Mouse (Mus musculus) intestine, embryonic 14.5 days (tissue): ENCODE data around the gene Lamp1. TPM values are rescaled to one million over a fixed set of nuclear protein-coding genes. Genes with fewer than 3 reads are reported as not detected.

Experiments used
- ATAC-seq: fragments of 200-750 bp; cut with Nextera tagmentation; replicated peaks from 2 replicates; pipeline ENCODE4 v1.8.0; 2017; ENCODE audit warnings: low read depth, moderate number of reproducible peaks, moderate TSS enrichment, moderate library complexity; ENCODE audit not compliant: low FRiP score, low TSS enrichment
- DNase-seq: peaks from one replicate; pipeline ENCODE4 v3.0.0-alpha.2; 2018; ENCODE audit warnings: low spot score
- H3K27ac ChIP-seq: fragments of 300-500 bp; sonication (generic); 2 replicates; pipeline ENCODE4 v1.5.1; 2014; ENCODE audit warnings: low read depth, mild to moderate bottlenecking, control low read depth
- H3K27me3 ChIP-seq: fragments of 300-500 bp; sonication (generic); replicated peaks from 2 replicates; pipeline ENCODE4 v1.6.1; 2014; ENCODE audit warnings: low read length, control low read depth; ENCODE audit not compliant: control insufficient read depth, insufficient read depth
- H3K36me3 ChIP-seq: fragments of 300-500 bp; sonication (generic); 2 replicates; pipeline ENCODE4 v1.6.1; 2014; ENCODE audit warnings: low read length, control low read depth; ENCODE audit not compliant: control insufficient read depth, insufficient read depth
- H3K4me1 ChIP-seq: fragments of 300-500 bp; sonication (generic); replicated peaks from 2 replicates; pipeline ENCODE4 v1.6.1; 2014; ENCODE audit warnings: low read length, control low read depth, mixed read lengths; ENCODE audit not compliant: control insufficient read depth, insufficient read depth
- H3K4me2 ChIP-seq: fragments of 300-500 bp; sonication (generic); 2 replicates; pipeline ENCODE4 v1.6.1; 2014; ENCODE audit warnings: low read length
- H3K4me3 ChIP-seq: fragments of 300-500 bp; sonication (generic); 2 replicates; pipeline ENCODE4 v1.5.1; 2014; ENCODE audit warnings: low read depth, low read length, control low read depth, mixed read lengths
- H3K9ac ChIP-seq: fragments of 300-500 bp; sonication (generic); 2 replicates; pipeline ENCODE4 v1.6.1; 2014; ENCODE audit warnings: mild to moderate bottlenecking, low read length
- H3K9me3 ChIP-seq: fragments of 300-500 bp; sonication (generic); 2 replicates; pipeline ENCODE4 v1.6.1; 2016; ENCODE audit warnings: low read length, control low read depth; ENCODE audit not compliant: control insufficient read depth
- whole genome bisulfite sequencing: fragments of 180-500 bp; shearing (Covaris S2); extraction: QIAGEN DNeasy Blood & Tissue Kit; methylation state at CpG from one replicate; pipeline ENCODE4 v1.1.7; 2014; 5-methylcytosine and 5-hydroxymethylcytosine counted together
- polyA plus RNA-seq: library from polyadenylated mRNA; unstranded; fragments of >200 nt; fragmentation: Nextera tagmentation; extraction: Ambion mirVana; gene quantifications from 2 replicates; pipeline ENCODE4 v1.2.1, GENCODE M21; 2014

Gene Lamp1
- polyA plus RNA-seq: 310 and 321 TPM in 2 replicates

DNA sequence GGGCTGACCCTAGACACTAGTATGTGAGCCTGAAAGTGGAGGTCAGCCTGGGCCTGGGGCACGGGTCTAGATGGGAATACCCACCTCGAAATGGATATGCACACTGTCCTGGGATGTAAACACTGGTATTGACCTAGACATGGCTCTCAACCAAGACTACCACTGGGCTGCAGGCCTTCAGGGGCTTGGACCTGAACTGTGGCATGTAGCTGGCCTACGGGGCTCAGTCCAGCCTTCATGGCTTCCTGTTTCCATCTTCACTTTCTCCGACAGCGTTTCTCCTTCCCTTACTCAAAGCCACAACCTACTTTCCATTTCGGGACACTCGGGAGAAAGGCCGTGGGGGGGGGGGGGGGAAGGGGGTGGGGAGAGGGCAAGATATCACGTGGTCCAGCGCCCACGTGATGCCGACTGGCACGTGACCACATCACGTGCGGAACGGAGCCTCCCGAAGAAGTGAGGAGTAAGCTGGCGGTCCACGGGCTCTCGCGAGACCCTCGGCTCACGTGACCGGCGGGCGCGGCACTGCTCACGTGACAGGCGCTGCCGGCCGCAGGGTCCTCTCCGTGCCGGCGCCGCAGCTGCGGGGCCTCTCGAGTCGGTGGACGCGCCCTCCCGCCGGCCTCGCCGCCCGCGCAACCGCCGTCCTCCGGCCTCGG is at the start of gene Lamp1:
TSS of gene Lamp1 (plus strand) at position 444 of the 659 bp plus-strand sequence.
- Histone ChIP-seq H3K9ac (peak within 1 kb of the TSS; percentile 87), H3K4me1 (peaks cover 11% of the 10 kb centered on the region), H3K4me3 (peak within 1 kb of the TSS; percentile 75), H3K27me3 (no peaks in the 10 kb centered on the region), H3K27ac (peak within 1 kb of the TSS; percentile 54), H3K4me2 (peak within 1 kb of the TSS; percentile 91), H3K9me3 (no peaks in the 10 kb centered on the region), H3K36me3 (no peaks in the 10 kb centered on the region; the same call in 1 of the 2 replicates)
- DNase-seq (peak; percentile 97), ATAC-seq (peak; percentile 97)
- under 1% methylated on average over 49 of the region's 50 CpGs for WGBS

DNA sequence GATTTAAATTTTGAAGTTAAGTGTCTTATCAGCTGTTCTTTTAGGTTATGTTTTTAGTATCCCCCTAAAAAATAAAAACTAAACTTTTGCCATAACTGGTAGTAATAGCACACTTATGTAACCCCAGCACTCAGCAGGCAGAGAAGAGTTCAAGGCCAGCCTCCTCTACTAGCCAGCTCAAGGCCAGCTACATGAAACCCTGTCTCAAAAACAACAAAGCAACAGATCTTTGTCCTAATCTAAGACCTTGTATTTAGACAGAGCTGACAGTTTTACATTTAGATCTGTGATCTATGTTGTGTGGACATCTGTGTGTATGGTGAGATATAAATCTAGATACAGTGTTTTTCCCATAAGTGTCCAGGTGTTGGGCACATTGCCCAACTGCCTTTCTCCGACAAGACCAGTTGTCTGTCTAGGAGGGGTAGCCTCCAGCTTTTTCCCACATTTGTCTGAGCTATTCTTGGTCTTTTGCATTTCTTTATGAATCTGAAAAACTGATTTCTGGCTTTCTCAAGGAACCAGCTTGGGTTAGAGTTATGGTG is 49.5 kb upstream of the Lamp1 start:
- Histone ChIP-seq H3K4me2 (no peak overlapping the region), H3K9me3 (no peaks in the 10 kb centered on the region), H3K36me3 (peaks cover 9% of the 10 kb centered on the region), H3K4me3 (no peak overlapping the region), H3K4me1 (peaks cover 16% of the 10 kb centered on the region), H3K27me3 (no peaks in the 10 kb centered on the region), H3K9ac (no peak overlapping the region), H3K27ac (no peak overlapping the region)
- ATAC-seq (no peak), DNase-seq (no peak)
- WGBS: 45% methylated on average over 1 of the region's 1 CpGs

- H3K27me3 ChIP-seq: no peaks in the 10 kb centered on the region
- no peak overlapping the region for H3K4me3 ChIP-seq
- ATAC-seq (no peak), DNase-seq (no peak)
- H3K9ac ChIP-seq: no peak overlapping the region
- no peaks in the 10 kb centered on the region for H3K9me3 ChIP-seq
- H3K27ac ChIP-seq: no peak overlapping the region
- WGBS: 86% methylated on average over 11 of the region's 11 CpGs
- H3K4me1 ChIP-seq: peaks cover 10% of the 10 kb centered on the region; the same call in 1 of the 2 replicates
- H3K4me2 ChIP-seq: no peak overlapping the region
- peaks cover 19% of the 10 kb centered on the region for H3K36me3 ChIP-seq
These were observed 47.0 kb upstream of the Lamp1 start for GRCm38 (mm10) chr8:13111917-13112316.

- no peaks in the 10 kb centered on the region for H3K9me3 ChIP-seq
- no peak for ATAC-seq
- H3K27ac ChIP-seq: no peak overlapping the region
- H3K4me2 ChIP-seq: no peak overlapping the region
- peaks cover 24% of the 10 kb centered on the region for H3K36me3 ChIP-seq
- no peaks in the 10 kb centered on the region for H3K27me3 ChIP-seq
- H3K4me1 ChIP-seq: peaks cover 1% of the 10 kb centered on the region; the same call in 1 of the 2 replicates
- no peak overlapping the region for H3K4me3 ChIP-seq
- no peak for DNase-seq
- 92% methylated on average over 4 of the region's 4 CpGs for WGBS
- H3K9ac ChIP-seq: no peak overlapping the region
These were observed 45.7 kb upstream of the Lamp1 start for GRCm38 (mm10) chr8:13113232-13113631.

- no peaks in the 10 kb centered on the region for H3K27me3 ChIP-seq
- DNase-seq: no peak
- H3K4me2 ChIP-seq: no peak overlapping the region
- H3K4me1 ChIP-seq: no peaks in the 10 kb centered on the region
- peaks cover 49% of the 10 kb centered on the region for H3K36me3 ChIP-seq
- H3K27ac ChIP-seq: no peak overlapping the region
- ATAC-seq: no peak
- WGBS: 96% methylated on average over 2 of the region's 2 CpGs
- H3K9ac ChIP-seq: no peak overlapping the region
- no peak overlapping the region for H3K4me3 ChIP-seq
- H3K9me3 ChIP-seq: no peaks in the 10 kb centered on the region
These were observed 41.9 kb upstream of the Lamp1 start for GRCm38 (mm10) chr8:13117096-13117495.

GRCm38 (mm10) chr8:13118516-13118915 is 40.4 kb upstream of the Lamp1 start:
- Histone ChIP-seq H3K36me3 (peaks cover 58% of the 10 kb centered on the region), H3K9ac (no peak overlapping the region), H3K4me1 (no peaks in the 10 kb centered on the region), H3K27me3 (no peaks in the 10 kb centered on the region), H3K9me3 (no peaks in the 10 kb centered on the region), H3K27ac (no peak overlapping the region), H3K4me2 (no peak overlapping the region), H3K4me3 (no peak overlapping the region)
- WGBS: 87% methylated on average over 3 of the region's 3 CpGs
- ATAC-seq (no peak), DNase-seq (no peak)

DNA sequence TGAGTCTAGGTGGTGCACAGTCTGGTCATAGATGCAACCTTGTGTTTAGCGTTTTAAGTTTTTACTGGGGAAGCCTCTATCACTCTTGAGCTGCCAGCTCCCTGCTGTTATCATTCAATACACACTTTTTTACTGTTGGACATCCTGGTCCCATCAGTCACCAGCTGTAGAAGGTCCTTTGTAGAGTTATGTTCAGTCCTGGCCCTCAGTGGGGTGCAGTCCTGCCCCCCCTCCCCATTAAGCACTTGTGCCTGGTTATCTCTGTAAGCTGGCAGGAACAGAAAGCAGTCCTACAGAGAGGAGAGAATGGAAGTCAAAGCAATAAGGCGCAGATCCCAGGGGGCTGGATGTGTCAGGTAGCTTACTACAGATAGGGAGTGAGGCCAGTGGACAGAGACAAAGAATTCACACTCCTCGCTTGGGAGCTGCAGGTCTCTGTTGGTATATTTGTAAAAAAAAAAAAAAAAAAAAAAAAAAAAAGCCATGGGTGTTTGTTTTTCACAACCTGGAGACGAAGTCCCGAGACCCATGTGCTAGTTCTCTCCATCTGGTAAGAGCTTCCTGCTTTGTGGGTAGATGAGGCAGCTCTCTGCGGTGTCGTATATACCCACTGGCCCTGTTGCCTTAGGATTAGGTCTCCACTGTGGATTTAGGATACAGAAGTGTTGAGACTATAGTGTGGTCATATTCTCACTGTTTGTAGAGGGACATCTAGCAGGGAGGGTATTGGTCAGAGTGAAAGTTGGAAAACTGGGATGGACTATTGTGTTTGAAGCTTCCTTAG is 37.9 kb upstream of the Lamp1 start:
- Histone ChIP-seq H3K9me3 (no peaks in the 10 kb centered on the region), H3K4me3 (no peak overlapping the region), H3K4me2 (no peak overlapping the region), H3K27me3 (no peaks in the 10 kb centered on the region), H3K36me3 (peaks cover 72% of the 10 kb centered on the region), H3K27ac (no peak overlapping the region), H3K9ac (no peak overlapping the region), H3K4me1 (no peaks in the 10 kb centered on the region)
- 89% methylated on average over 7 of the region's 7 CpGs for WGBS
- no peak for ATAC-seq
- DNase-seq: no peak

DNA sequence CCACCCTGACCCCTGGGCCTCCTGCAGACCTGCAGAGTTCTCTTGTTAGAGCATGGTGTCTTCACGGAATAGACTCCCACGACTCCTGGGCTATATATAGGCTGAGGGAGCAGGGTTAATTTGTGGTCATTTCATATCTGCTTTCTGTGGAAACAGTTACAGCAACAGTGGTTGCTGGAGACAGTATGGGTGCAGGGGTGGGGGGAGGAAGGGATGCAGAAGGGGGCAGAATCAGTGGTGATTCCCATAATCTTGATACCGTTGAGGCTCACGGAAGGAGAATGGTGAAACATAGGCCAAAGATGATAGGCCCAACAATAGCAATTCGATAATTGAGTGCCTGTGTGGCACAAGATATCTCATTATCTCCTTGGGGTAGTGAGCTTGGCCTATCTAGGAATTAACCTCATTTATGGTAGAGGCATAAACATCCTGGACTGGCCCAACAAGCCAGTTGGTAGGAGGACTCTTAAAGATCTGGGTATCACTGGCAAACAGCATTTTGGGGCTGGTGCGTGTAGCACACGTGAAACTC is 36.0 kb upstream of the Lamp1 start:
- ATAC-seq (no peak), DNase-seq (no peak)
- H3K4me3 ChIP-seq: no peak overlapping the region
- H3K9me3 ChIP-seq: no peaks in the 10 kb centered on the region
- H3K4me2 ChIP-seq: no peak overlapping the region
- H3K9ac ChIP-seq: no peak overlapping the region
- peaks cover 81% of the 10 kb centered on the region for H3K36me3 ChIP-seq
- no peak overlapping the region for H3K27ac ChIP-seq
- H3K27me3 ChIP-seq: no peaks in the 10 kb centered on the region
- 93% methylated on average over 7 of the region's 7 CpGs for WGBS
- no peaks in the 10 kb centered on the region for H3K4me1 ChIP-seq
